Mouse (Mus musculus): Measurements from ENCODE around the gene Etfrf1.

Gene Etfrf1

GRCm38 (mm10) chr6:145210816-145211338 lies at the start of gene Etfrf1, which contains the start of gene Casc1:
Etfrf1 (plus strand) TSS chr6:145211134.
Casc1 (minus strand) TSS chr6:145211005.
- DNase-seq (ENCODE audit: extremely low spot score, low spot score) = peak; percentile 99

- no peak for DNase-seq (ENCODE audit: extremely low spot score, low spot score)
These were observed 38.9 kb upstream of the Etfrf1 start for GRCm38 (mm10) chr6:145171892-145172606.

- DNase-seq (ENCODE audit: extremely low spot score, low spot score) = peak; percentile 66
These were observed 37.1 kb upstream of the Etfrf1 start for GRCm38 (mm10) chr6:145173781-145174191.

- no peak for DNase-seq (ENCODE audit: extremely low spot score, low spot score)
These were observed 35.4 kb upstream of the Etfrf1 start for GRCm38 (mm10) chr6:145175571-145175981.

GRCm38 (mm10) chr6:145176474-145176873 lies 34.5 kb upstream of the Etfrf1 start:
- no peak for DNase-seq (ENCODE audit: extremely low spot score, low spot score)

GRCm38 (mm10) chr6:145179665-145180064 lies 31.3 kb upstream of the Etfrf1 start:
- peak; percentile 59 for DNase-seq (ENCODE audit: extremely low spot score, low spot score)

- DNase-seq (ENCODE audit: extremely low spot score, low spot score) = no peak
These were observed 28.9 kb upstream of the Etfrf1 start for GRCm38 (mm10) chr6:145182044-145182443.

- DNase-seq (ENCODE audit: extremely low spot score, low spot score) = no peak
These were observed 24.8 kb upstream of the Etfrf1 start for GRCm38 (mm10) chr6:145186096-145186495.

GRCm38 (mm10) chr6:145187093-145188088 lies 23.5 kb upstream of the Etfrf1 start:
- no peak for DNase-seq (ENCODE audit: extremely low spot score, low spot score)

GRCm38 (mm10) chr6:145193038-145193437 lies 17.9 kb upstream of the Etfrf1 start:
- DNase-seq (ENCODE audit: extremely low spot score, low spot score) = no peak

- no peak for DNase-seq (ENCODE audit: extremely low spot score, low spot score)
These were observed 17.5 kb upstream of the Etfrf1 start for GRCm38 (mm10) chr6:145193446-145193845.

GRCm38 (mm10) chr6:145197949-145198686 lies 12.8 kb upstream of the Etfrf1 start:
- no peak for DNase-seq (ENCODE audit: extremely low spot score, low spot score)

GRCm38 (mm10) chr6:145202432-145203125 lies 8.4 kb upstream of the Etfrf1 start:
- peak; percentile 8 for DNase-seq (ENCODE audit: extremely low spot score, low spot score)

- DNase-seq (ENCODE audit: extremely low spot score, low spot score) = no peak
These were observed 6.5 kb upstream of the Etfrf1 start for GRCm38 (mm10) chr6:145204440-145204839.

- DNase-seq (ENCODE audit: extremely low spot score, low spot score) = no peak
These were observed 5.8 kb upstream of the Etfrf1 start for GRCm38 (mm10) chr6:145205142-145205541.

- DNase-seq (ENCODE audit: extremely low spot score, low spot score) = no peak
These were observed 766 bp upstream of the Etfrf1 start for GRCm38 (mm10) chr6:145210056-145210680.

GRCm38 (mm10) chr6:145211376-145212305 lies 707 bp downstream of the Etfrf1 start:
- no peak for DNase-seq (ENCODE audit: extremely low spot score, low spot score)

GRCm38 (mm10) chr6:145213916-145214315 lies 3.0 kb downstream of the Etfrf1 start:
- DNase-seq (ENCODE audit: extremely low spot score, low spot score) = no peak

GRCm38 (mm10) chr6:145215826-145216225 lies 4.9 kb downstream of the Etfrf1 start:
- DNase-seq (ENCODE audit: extremely low spot score, low spot score) = no peak
